Mouse (Mus musculus) CH12.LX (cell line): ENCODE measurements at regions not wholly inside any gene's neighbourhood (a gene's known extent, or its start where the extent isn't known, plus 50 kb on each side); places are given as distances from the start of the nearest gene placed in this dataset.

Source experiments
- DNase-seq: peaks from one replicate; pipeline ENCODE4 v3.0.0-alpha.2; 2013; ENCODE audit errors: extremely low read depth
- H3K27ac ChIP-seq: 2 replicates; pipeline ENCODE4 v1.5.1; 2012; ENCODE audit warnings: low read depth, mild to moderate bottlenecking, control low read depth, moderate library complexity; ENCODE audit not compliant: insufficient read depth
- H3K27me3 ChIP-seq: replicated peaks from 2 replicates; pipeline ENCODE3; 2012; ENCODE audit warnings: inconsistent platforms
- H3K36me3 ChIP-seq, 2 experiments: replicated peaks in 1 of 2; 2 replicates each; pipeline versions ENCODE3 to v1.6.1; 2012; ENCODE audit warnings: inconsistent platforms in 1 of 2, low read length in 1 of 2, mild to moderate bottlenecking in 1 of 2, mixed read lengths in 1 of 2, moderate library complexity in 1 of 2; ENCODE audit not compliant: control insufficient read depth in 1 of 2, insufficient read depth in 1 of 2
- H3K4me1 ChIP-seq, 2 experiments: 2 replicates each; pipeline ENCODE4 v1.6.1; 2012; ENCODE audit warnings: inconsistent platforms in 1 of 2, moderate library complexity in 1 of 2; ENCODE audit not compliant: insufficient read depth in 2 of 2, control insufficient read depth in 1 of 2
- H3K4me2 ChIP-seq: 2 replicates; pipeline ENCODE4 v1.6.1; 2012; ENCODE audit warnings: low read depth, mild to moderate bottlenecking, control low read depth; ENCODE audit not compliant: poor library complexity, insufficient read depth, severe bottlenecking
- H3K4me3 ChIP-seq, 3 experiments: fragments of 150-350 bp in 1 of 3; sonication (generic) in 1 of 3; replicated peaks in 1 of 3; 2 replicates each; pipeline versions ENCODE3 to v1.5.1; 2011 to 2012; ENCODE audit warnings: low read depth in 2 of 3, low read length in 2 of 3, mild to moderate bottlenecking in 2 of 3, moderate library complexity in 2 of 3, control low read depth in 1 of 3, improper control_type of control experiment in 1 of 3, inconsistent platforms in 1 of 3, mixed read lengths in 1 of 3; ENCODE audit not compliant: poor library complexity in 1 of 3
- H3K79me2 ChIP-seq: replicated peaks from 2 replicates; pipeline ENCODE4 v1.6.1; 2012; ENCODE audit warnings: mild to moderate bottlenecking, moderate library complexity; ENCODE audit not compliant: control insufficient read depth, poor library complexity, insufficient read depth, severe bottlenecking; ENCODE audit errors: extremely low read depth
- H3K9ac ChIP-seq: 2 replicates; pipeline ENCODE4 v1.6.1; 2012; ENCODE audit warnings: low read depth, mild to moderate bottlenecking, control low read depth, moderate library complexity; ENCODE audit not compliant: insufficient read depth
- H3K9me3 ChIP-seq: replicated peaks from 2 replicates; pipeline ENCODE3; 2012; ENCODE audit warnings: low read length, inconsistent platforms, mixed read lengths
- BHLHE40 ChIP-seq: IDR thresholded peaks from 2 replicates; pipeline ENCODE4 v1.6.1; 2011; ENCODE audit warnings: mild to moderate bottlenecking, low read depth, low read length, improper control_type of control experiment
- CHD1 ChIP-seq: IDR thresholded peaks from 2 replicates; pipeline ENCODE4 v1.6.1; 2012; ENCODE audit warnings: low read depth, low read length, improper control_type of control experiment, inconsistent platforms
- E2F4 ChIP-seq: IDR thresholded peaks from 2 replicates; pipeline ENCODE4 v1.6.1; 2011; ENCODE audit warnings: low read depth, low read length, improper control_type of control experiment; ENCODE audit not compliant: insufficient replicate concordance
- EP300 ChIP-seq: IDR thresholded peaks from 2 replicates; pipeline ENCODE4 v1.6.1; 2011; ENCODE audit warnings: low read length, improper control_type of control experiment
- ETS1 ChIP-seq: conservative IDR thresholded peaks from 2 replicates; pipeline ENCODE4 v1.6.1; 2012; ENCODE audit warnings: low read depth, mild to moderate bottlenecking, inconsistent platforms, low read length, improper control_type of control experiment, moderate library complexity
- GABPA ChIP-seq: IDR thresholded peaks from 2 replicates; pipeline ENCODE4 v1.6.1; 2012; ENCODE audit warnings: low read depth, low read length, improper control_type of control experiment, inconsistent platforms; ENCODE audit not compliant: insufficient replicate concordance
- IRF4 ChIP-seq: IDR thresholded peaks from 2 replicates; pipeline ENCODE4 v1.6.1; 2014; ENCODE audit warnings: low read depth, mild to moderate bottlenecking, inconsistent platforms, low read length, improper control_type of control experiment
- KAT2A ChIP-seq: IDR thresholded peaks from 2 replicates; pipeline ENCODE4 v1.6.1; 2012; ENCODE audit warnings: low read length, improper control_type of control experiment, inconsistent platforms; ENCODE audit not compliant: insufficient replicate concordance
- MAFK ChIP-seq: IDR thresholded peaks from 2 replicates; pipeline ENCODE4 v1.6.1; 2011; ENCODE audit warnings: low read length, improper control_type of control experiment; ENCODE audit not compliant: insufficient replicate concordance
- MAX ChIP-seq: IDR thresholded peaks from 2 replicates; pipeline ENCODE4 v1.6.1; 2011; ENCODE audit warnings: low read length, improper control_type of control experiment
- MEF2A ChIP-seq: IDR thresholded peaks from 2 replicates; pipeline ENCODE4 v1.6.1; 2014; ENCODE audit warnings: low read depth, mild to moderate bottlenecking, inconsistent platforms, low read length, improper control_type of control experiment, borderline replicate concordance
- PAX5 ChIP-seq: IDR thresholded peaks from 2 replicates; pipeline ENCODE4 v1.6.1; 2012; ENCODE audit warnings: low read length, inconsistent platforms, mixed read lengths
- POLR2A ChIP-seq: IDR thresholded peaks from 2 replicates; pipeline ENCODE4 v1.6.1; 2011; ENCODE audit warnings: low read depth, mild to moderate bottlenecking, improper control_type of control experiment, low read length
- POLR2AphosphoS2 ChIP-seq: IDR thresholded peaks from 2 replicates; pipeline ENCODE4 v1.6.1; 2011; ENCODE audit warnings: low read depth, low read length, improper control_type of control experiment
- RAD21 ChIP-seq: IDR thresholded peaks from 2 replicates; pipeline ENCODE4 v1.6.1; 2011; ENCODE audit warnings: low read depth, mild to moderate bottlenecking, low read length, improper control_type of control experiment, moderate library complexity
- SIN3A ChIP-seq: IDR thresholded peaks from 2 replicates; pipeline ENCODE4 v1.6.1; 2012; ENCODE audit warnings: low read length, improper control_type of control experiment, inconsistent platforms
- TBP ChIP-seq: conservative IDR thresholded peaks from 2 replicates; pipeline ENCODE4 v1.6.1; 2011; ENCODE audit warnings: low read depth, low read length, improper control_type of control experiment
- USF1 ChIP-seq: IDR thresholded peaks from 2 replicates; pipeline ENCODE4 v1.6.1; 2014; ENCODE audit warnings: low read depth, mild to moderate bottlenecking, inconsistent platforms, low read length, improper control_type of control experiment
- USF2 ChIP-seq: conservative IDR thresholded peaks from 2 replicates; pipeline ENCODE4 v1.6.1; 2011; ENCODE audit warnings: low read depth, low read length, improper control_type of control experiment
- ZNF384 ChIP-seq: IDR thresholded peaks from 2 replicates; pipeline ENCODE4 v1.6.1; 2012; ENCODE audit warnings: low read depth, low read length, improper control_type of control experiment, inconsistent platforms
- dilution Hi-C: fragments of 300-500 bp; cut with MboI; formaldehyde crosslinking; loops from 2 replicates; pipeline ENCODE4 v1.14.3; 2020; ENCODE audit warnings: low sequenced_read_pairs; ENCODE audit not compliant: extremely low pct_unique_long_range_greater_than_20kb, extremely low pct_ligation_motif_present
- in situ Hi-C: fragments of 300-500 bp; cut with MboI; formaldehyde crosslinking; loops from 3 replicates; pipeline ENCODE4 v1.14.3; 2019; ENCODE audit warnings: low sequenced_read_pairs, low pct_ligation_motif_present, low pct_unique_long_range_greater_than_20kb, mixed read lengths

- Histone ChIP-seq H3K79me2 (no peaks in the 10 kb centered on the region), H3K9ac (no peak overlapping the region), H3K4me1 (no peaks in the 10 kb centered on the region), H3K27me3 (no peaks in the 10 kb centered on the region), H3K36me3 (no peaks in the 10 kb centered on the region), H3K4me3 (no peak overlapping the region), H3K9me3 (peaks cover 34% of the 10 kb centered on the region), H3K27ac (no peak overlapping the region), H3K4me2 (no peak overlapping the region)
- TF ChIP-seq E2F4, result no peak
- no peak for TF ChIP-seq POLR2A
- no peak for TF ChIP-seq BHLHE40
- TF ChIP-seq ZNF384, result no peak
- no peak for TF ChIP-seq MAX
- no peak for TF ChIP-seq MAFK
- TF ChIP-seq USF1, result no peak
- TF ChIP-seq GABPA, result no peak
- TF ChIP-seq POLR2AphosphoS2, result no peak
- TF ChIP-seq IRF4, result no peak
- TF ChIP-seq SIN3A, result no peak
- TF ChIP-seq CHD1, result no peak
- no peak for TF ChIP-seq KAT2A
- no peak for TF ChIP-seq MEF2A
- TF ChIP-seq PAX5, result no peak
- TF ChIP-seq TBP, result no peak
- in situ Hi-C loops (no loop called here), dilution Hi-C loops (no loop called here)
- DNase-seq, result no peak
Observed at GRCm38 (mm10) chr16:77948785-77949184, 346.9 kb upstream of the Gm11146 start.

- H3K9me3 ChIP-seq, result peaks cover 46% of the 10 kb centered on the region
- H3K4me3 ChIP-seq, result no peak overlapping the region
- H3K4me1 ChIP-seq, result no peaks in the 10 kb centered on the region
- TF ChIP-seq IRF4 (no peak), USF2 (no peak), MEF2A (no peak), ETS1 (no peak), RAD21 (no peak), EP300 (no peak), TBP (no peak)
- TF ChIP-seq, all 38 proteins: peak for 0
- dilution Hi-C loops, result no loop called here
- Histone ChIP-seq H3K79me2 (no peaks in the 10 kb centered on the region), H3K9ac (no peak overlapping the region), H3K4me2 (no peak overlapping the region), H3K27ac (no peak overlapping the region), H3K36me3 (no peaks in the 10 kb centered on the region), H3K27me3 (no peaks in the 10 kb centered on the region)
- no peak for DNase-seq
- in situ Hi-C loops, result no loop called here
Observed at GRCm38 (mm10) chr16:77945442-77945841, 343.5 kb upstream of the Gm11146 start.
